Mouse (Mus musculus): ENCODE data around the gene AL607142.1. TPM values are rescaled to one million over a fixed set of nuclear protein-coding genes. Genes with fewer than 3 reads are reported as not detected.

The AL607142.1 gene
- polyA plus RNA-seq (2012; ENCODE audit: low replicate concordance), result not detected in 2 replicates

GRCm38 (mm10) chr4:120064696-120065095, at the start of gene AL607142.1:
Gene AL607142.1 (plus strand): TSS chr4:120064996.

Other genes with a start within 250 kb of the AL607142.1 start
- not detected in 2 replicates for gene Edn2, start 96.2 kb downstream of the AL607142.1 start, polyA plus RNA-seq (2012; ENCODE audit: low replicate concordance)
- not detected in 2 replicates for gene Foxo6, start 222.4 kb downstream of the AL607142.1 start, polyA plus RNA-seq (2012; ENCODE audit: low replicate concordance)

All from leukemia stem cell, adult 10-12 weeks (primary cell).